Mouse (Mus musculus) ES-Bruce4 (cell line): ENCODE data around the gene Mrps35.

Experiments
- CTCF ChIP-seq: IDR thresholded peaks from one replicate; pipeline ENCODE4 v1.8.1; 2011; ENCODE audit warnings: low read depth, low read length
- EP300 ChIP-seq: IDR thresholded peaks from 2 replicates; pipeline ENCODE4 v1.6.1; 2011; ENCODE audit warnings: low read depth, low read length; ENCODE audit not compliant: insufficient read depth

DNA sequence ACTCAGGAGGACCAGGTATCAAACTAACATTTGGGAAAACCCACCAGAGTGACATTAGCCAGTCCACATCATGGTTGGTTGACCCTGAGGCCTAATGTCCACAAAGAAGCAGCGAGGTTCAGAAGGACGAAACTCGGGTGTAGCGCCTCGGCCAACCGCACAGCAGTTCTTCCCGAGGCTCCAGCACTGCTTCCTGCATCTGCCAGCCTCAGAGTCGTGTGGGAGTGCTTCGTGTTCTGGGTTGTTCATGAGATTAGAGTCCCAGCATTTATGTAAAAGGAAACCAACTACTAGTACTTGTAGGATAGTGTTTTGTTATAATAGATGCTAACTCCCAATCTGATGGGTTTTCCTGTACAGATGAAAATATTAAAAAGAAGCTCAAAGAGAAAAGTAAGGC lies 43.3 kb upstream of the Mrps35 start:
- TF ChIP-seq EP300 (no peak), CTCF (no peak)
